Mouse (Mus musculus): ENCODE results near the gene Stx7.
"Not testable (repeated sequence)": the region's sequence is repeated elsewhere in the genome, so short reads cannot be mapped to it uniquely, and the experiment has no call there.

Stx7 gene

GRCm38 (mm10) chr10:24149135-24149781, at the start of gene Stx7:
Gene Stx7 (plus strand): TSS chr10:24149302.
- DNase-seq (ENCODE audit: low read depth, low spot score) = peak; percentile 98

GRCm38 (mm10) chr10:24101812-24102211, 47.3 kb upstream of the Stx7 start, which contains the start of gene Taar8c:
Gene Taar8c (minus strand): TSS chr10:24101912.
- not testable (repeated sequence) for DNase-seq (ENCODE audit: low read depth, low spot score)

GRCm38 (mm10) chr10:24103299-24103698, 45.8 kb upstream of the Stx7 start:
- DNase-seq (ENCODE audit: low read depth, low spot score) = not testable (repeated sequence)

- no peak for DNase-seq (ENCODE audit: low read depth, low spot score)
These were observed 41.4 kb upstream of the Stx7 start for GRCm38 (mm10) chr10:24107747-24108146.

- DNase-seq (ENCODE audit: low read depth, low spot score) = no peak
These were observed 40.9 kb upstream of the Stx7 start for GRCm38 (mm10) chr10:24108236-24108635.

- DNase-seq (ENCODE audit: low read depth, low spot score) = not testable (repeated sequence)
These were observed 39.7 kb upstream of the Stx7 start, which contains the start of gene Taar9 for GRCm38 (mm10) chr10:24109434-24109833. Gene Taar9 (minus strand): TSS chr10:24109534.

- peak; percentile 68 for DNase-seq (ENCODE audit: low read depth, low spot score)
These were observed 37.9 kb upstream of the Stx7 start for GRCm38 (mm10) chr10:24111116-24111778.

GRCm38 (mm10) chr10:24131451-24132262, 17.4 kb upstream of the Stx7 start:
- peak; percentile 89 for DNase-seq (ENCODE audit: low read depth, low spot score)

- no peak for DNase-seq (ENCODE audit: low read depth, low spot score)
These were observed 16.8 kb upstream of the Stx7 start for GRCm38 (mm10) chr10:24132273-24132672.

GRCm38 (mm10) chr10:24133132-24133531, 16.0 kb upstream of the Stx7 start:
- DNase-seq (ENCODE audit: low read depth, low spot score) = peak; percentile 20

- DNase-seq (ENCODE audit: low read depth, low spot score) = no peak
These were observed 14.9 kb upstream of the Stx7 start for GRCm38 (mm10) chr10:24134071-24134645.

GRCm38 (mm10) chr10:24138623-24139261, 10.4 kb upstream of the Stx7 start:
- DNase-seq (ENCODE audit: low read depth, low spot score) = no peak

- no peak for DNase-seq (ENCODE audit: low read depth, low spot score)
These were observed 6.4 kb upstream of the Stx7 start for GRCm38 (mm10) chr10:24142735-24143134.

- no peak for DNase-seq (ENCODE audit: low read depth, low spot score)
These were observed 984 bp downstream of the Stx7 start for GRCm38 (mm10) chr10:24150086-24150485.

GRCm38 (mm10) chr10:24158470-24159254, 9.6 kb downstream of the Stx7 start:
- peak; percentile 30 for DNase-seq (ENCODE audit: low read depth, low spot score)

GRCm38 (mm10) chr10:24159575-24159974, 10.5 kb downstream of the Stx7 start:
- no peak for DNase-seq (ENCODE audit: low read depth, low spot score)

GRCm38 (mm10) chr10:24160349-24160748, 11.2 kb downstream of the Stx7 start:
- no peak for DNase-seq (ENCODE audit: low read depth, low spot score)

GRCm38 (mm10) chr10:24164137-24164908, 15.2 kb downstream of the Stx7 start:
- DNase-seq (ENCODE audit: low read depth, low spot score) = peak; percentile 35

- no peak for DNase-seq (ENCODE audit: low read depth, low spot score)
These were observed 15.8 kb downstream of the Stx7 start for GRCm38 (mm10) chr10:24164909-24165304.

All from brain, adult 2 months (tissue).